Mouse (Mus musculus): Measurements from ENCODE around the gene Slc25a22.

DNA sequence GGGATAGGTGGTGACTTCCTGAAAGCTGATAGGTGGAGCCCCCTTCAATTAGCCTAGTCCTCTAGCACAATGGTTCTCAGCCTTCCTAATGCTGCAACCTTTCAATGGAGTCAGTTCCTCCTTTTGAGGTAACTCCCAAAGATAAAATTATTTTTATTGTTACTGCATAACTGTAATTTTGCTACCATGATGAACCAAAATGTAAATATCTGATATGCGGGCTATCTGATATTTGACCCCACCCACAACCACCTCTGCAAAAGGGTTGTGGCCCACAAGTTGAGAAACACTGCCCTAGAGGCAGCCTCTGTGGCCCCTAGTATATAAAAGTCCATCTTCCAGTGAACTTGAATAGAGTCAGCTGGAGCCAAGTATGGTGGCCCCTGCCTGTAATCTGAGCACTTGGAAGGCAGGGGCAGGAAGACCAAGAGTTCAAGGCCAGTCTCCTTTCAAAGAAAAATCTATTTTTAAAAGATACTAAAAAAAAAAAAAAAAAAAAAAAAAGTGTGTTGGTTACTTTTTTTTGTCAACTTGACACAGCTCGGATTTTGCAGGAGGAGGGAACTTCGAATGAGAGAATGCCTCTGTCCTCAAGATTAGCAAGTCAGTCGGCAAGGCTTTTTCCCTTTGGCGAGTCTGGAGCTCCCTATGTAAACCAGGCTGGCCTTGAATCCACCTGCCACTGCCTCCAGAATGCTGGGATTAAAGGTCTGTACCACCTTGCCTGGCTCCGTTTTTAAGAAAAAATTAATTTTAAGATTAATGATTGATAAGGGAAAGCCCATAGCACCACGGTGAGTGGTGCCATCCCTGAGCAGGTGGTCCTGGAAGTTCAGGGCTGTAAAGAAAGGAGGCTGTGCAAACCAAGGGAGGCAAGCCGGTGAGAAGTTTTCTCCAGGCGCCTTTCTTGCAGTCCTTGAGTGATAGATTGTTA is 47.1 kb downstream of the Slc25a22 start:
- TF ChIP-seq GATA1 (IDR thresholded peaks at IDR 0.05; ENCODE audit: borderline replicate concordance, low read length): no peak
- no peak for TF ChIP-seq FLI1 (IDR thresholded peaks at IDR 0.05; ENCODE audit: low read length)

Measured in megakaryocyte, embryonic 14.5 days (primary cell).